Mouse (Mus musculus): ENCODE measurements around the gene Aph1c.

GRCm38 (mm10) chr9:66813392-66813791 is 21.1 kb downstream of the Aph1c start:
- TF ChIP-seq USF1 (IDR thresholded peaks at IDR 0.05; ENCODE audit: low read depth) = no peak
- TF ChIP-seq POLR2A (IDR thresholded peaks at IDR 0.05; ENCODE audit: insufficient read length, low read depth) = no peak
